Mouse (Mus musculus) ES-Bruce4 (cell line): ENCODE data around the gene 9830107B12Rik.

Source experiments
- CTCF ChIP-seq: IDR thresholded peaks from one replicate; pipeline ENCODE4 v1.8.1; 2011; ENCODE audit warnings: low read depth, low read length
- EP300 ChIP-seq: IDR thresholded peaks from 2 replicates; pipeline ENCODE4 v1.6.1; 2011; ENCODE audit warnings: low read depth, low read length; ENCODE audit not compliant: insufficient read depth
- POLR2A ChIP-seq: IDR thresholded peaks from one replicate; pipeline ENCODE4 v1.8.1; 2011; ENCODE audit warnings: low read length; ENCODE audit not compliant: insufficient read depth

- TF ChIP-seq CTCF (no peak), POLR2A (no peak), EP300 (no peak)
These were observed 49.7 kb downstream of the 9830107B12Rik start for GRCm38 (mm10) chr17:48096321-48096720.
